Mouse (Mus musculus) adrenal gland (tissue): ENCODE data around the gene Ank2.

ENCODE experiments used
- intact Hi-C: fragments of 180-260 bp; cut with DNase I; formaldehyde crosslinking; loops from one replicate; pipeline ENCODE4 v1.15.1; 2025

Ank2 gene

GRCm38 (mm10) chr3:127129750-127130149, 369.4 kb downstream of the Ank2 start:
- intact Hi-C loops: no loop called here

GRCm38 (mm10) chr3:127127611-127128010, 371.5 kb downstream of the Ank2 start:
- intact Hi-C loops: no loop called here

GRCm38 (mm10) chr3:127126220-127126619, 372.9 kb downstream of the Ank2 start:
- intact Hi-C loops: no loop called here

- intact Hi-C loops: no loop called here
These were observed 374.7 kb downstream of the Ank2 start for GRCm38 (mm10) chr3:127124375-127124993.

GRCm38 (mm10) chr3:127123376-127123775, 375.8 kb downstream of the Ank2 start:
- intact Hi-C loops: no loop called here

GRCm38 (mm10) chr3:127118777-127119176, 380.4 kb downstream of the Ank2 start:
- intact Hi-C loops: no loop called here

- intact Hi-C loops: no loop called here
These were observed 382.9 kb downstream of the Ank2 start for GRCm38 (mm10) chr3:127116226-127116625.

GRCm38 (mm10) chr3:127113238-127113637, 385.9 kb downstream of the Ank2 start:
- intact Hi-C loops: no loop called here

GRCm38 (mm10) chr3:127109413-127109812, 389.7 kb downstream of the Ank2 start:
- intact Hi-C loops: no loop called here

GRCm38 (mm10) chr3:127108481-127108880, 390.7 kb downstream of the Ank2 start:
- intact Hi-C loops: no loop called here

- intact Hi-C loops: no loop called here
These were observed 391.9 kb downstream of the Ank2 start for GRCm38 (mm10) chr3:127107281-127107680.

- intact Hi-C loops: no loop called here
These were observed 397.8 kb downstream of the Ank2 start for GRCm38 (mm10) chr3:127101326-127101725.

GRCm38 (mm10) chr3:127097745-127098144, 401.4 kb downstream of the Ank2 start:
- intact Hi-C loops: no loop called here

GRCm38 (mm10) chr3:127097106-127097505, 402.0 kb downstream of the Ank2 start:
- intact Hi-C loops: no loop called here

GRCm38 (mm10) chr3:127093631-127094030, 405.5 kb downstream of the Ank2 start:
- intact Hi-C loops: no loop called here

GRCm38 (mm10) chr3:127087574-127087973, 411.6 kb downstream of the Ank2 start:
- intact Hi-C loops: no loop called here

GRCm38 (mm10) chr3:127086834-127087506, 412.2 kb downstream of the Ank2 start:
- intact Hi-C loops: no loop called here

- intact Hi-C loops: no loop called here
These were observed 421.8 kb downstream of the Ank2 start for GRCm38 (mm10) chr3:127077369-127077768.

- intact Hi-C loops: no loop called here
These were observed 423.4 kb downstream of the Ank2 start for GRCm38 (mm10) chr3:127075531-127076280.

GRCm38 (mm10) chr3:127071471-127071870, 427.7 kb downstream of the Ank2 start:
- intact Hi-C loops: no loop called here

GRCm38 (mm10) chr3:127063654-127064386, 435.3 kb downstream of the Ank2 start:
- intact Hi-C loops: no loop called here

- intact Hi-C loops: no loop called here
These were observed 439.5 kb downstream of the Ank2 start for GRCm38 (mm10) chr3:127059671-127060070.
